Mouse (Mus musculus) hindbrain, embryonic 16.5 days (tissue): ENCODE measurements around the gene Akap2. TPM values are rescaled to one million over a fixed set of nuclear protein-coding genes. Genes with fewer than 3 reads are reported as not detected.
"Not testable (repeated sequence)": the region's sequence is repeated elsewhere in the genome, so short reads cannot be mapped to it uniquely, and the experiment has no call there.

Experiments used
- ATAC-seq: fragments of 200-750 bp; cut with Nextera tagmentation; 2 replicates; pipeline ENCODE4 v1.8.0; 2017; ENCODE audit warnings: moderate TSS enrichment, moderate library complexity
- H3K27ac ChIP-seq: fragments of 300-500 bp; sonication (generic); 2 replicates; pipeline ENCODE4 v1.5.1; 2014; ENCODE audit warnings: low read depth, mild to moderate bottlenecking, control low read depth, low read length, moderate library complexity
- H3K27me3 ChIP-seq: fragments of 300-500 bp; sonication (generic); replicated peaks from 2 replicates; pipeline ENCODE4 v1.6.1; 2014; ENCODE audit warnings: low read length; ENCODE audit not compliant: control insufficient read depth, insufficient read depth
- H3K36me3 ChIP-seq: fragments of 300-500 bp; sonication (generic); 2 replicates; pipeline ENCODE4 v1.6.1; 2014; ENCODE audit warnings: mild to moderate bottlenecking, low read length, moderate library complexity, mixed read lengths; ENCODE audit not compliant: control insufficient read depth, insufficient read depth
- H3K4me1 ChIP-seq: fragments of 300-500 bp; sonication (generic); 2 replicates; pipeline ENCODE4 v1.6.1; 2014; ENCODE audit warnings: low read depth, low read length; ENCODE audit not compliant: control insufficient read depth, insufficient read depth
- H3K4me2 ChIP-seq: fragments of 300-500 bp; sonication (generic); 2 replicates; pipeline ENCODE4 v1.6.1; 2014; ENCODE audit warnings: mild to moderate bottlenecking, low read length, control low read depth, moderate library complexity
- H3K4me3 ChIP-seq: fragments of 300-500 bp; sonication (generic); 2 replicates; pipeline ENCODE4 v1.5.1; 2014; ENCODE audit warnings: mild to moderate bottlenecking, low read length, control low read depth, moderate library complexity
- H3K9ac ChIP-seq: fragments of 300-500 bp; sonication (generic); 2 replicates; pipeline ENCODE4 v1.6.1; 2014; ENCODE audit warnings: low read depth, mild to moderate bottlenecking, control low read depth, low read length, moderate library complexity
- H3K9me3 ChIP-seq: fragments of 300-500 bp; sonication (generic); 2 replicates; pipeline ENCODE4 v1.6.1; 2014; ENCODE audit warnings: mild to moderate bottlenecking, low read length, moderate library complexity; ENCODE audit not compliant: control insufficient read depth
- WGBS: fragments of 180-500 bp; shearing (Covaris S2); extraction: QIAGEN DNeasy Blood & Tissue Kit; methylation state at CpG from one replicate; pipeline ENCODE4 v1.1.7; 2014; 5-methylcytosine and 5-hydroxymethylcytosine counted together
- polyA plus RNA-seq: library from polyadenylated mRNA; unstranded; fragments of >200 nt; fragmentation: Nextera tagmentation; extraction: Ambion mirVana; gene quantifications from 2 replicates; pipeline ENCODE4 v1.2.1, GENCODE M21; 2015

Akap2 gene
- polyA plus RNA-seq, 1 experiment from 2014 or later = 11.4 TPM

GRCm38 (mm10) chr4:57886888-57887230, 169.4 kb downstream of the Akap2 start:
- Histone ChIP-seq H3K36me3 (no peaks in the 10 kb centered on the region), H3K9ac (no peak overlapping the region), H3K4me2 (no peak overlapping the region), H3K4me3 (no peak overlapping the region), H3K9me3 (no peaks in the 10 kb centered on the region), H3K27ac (no peak overlapping the region), H3K4me1 (peaks cover 3% of the 10 kb centered on the region; the same call in 1 of the 2 replicates), H3K27me3 (no peaks in the 10 kb centered on the region)
- WGBS = 94% methylated on average over 3 of the region's 3 CpGs
- no peak for ATAC-seq

- H3K4me1 ChIP-seq = peaks cover 3% of the 10 kb centered on the region; the same call in 1 of the 2 replicates
- H3K9me3 ChIP-seq = no peaks in the 10 kb centered on the region
- H3K27me3 ChIP-seq = no peaks in the 10 kb centered on the region
- H3K4me3 ChIP-seq = no peak overlapping the region
- no peaks in the 10 kb centered on the region for H3K36me3 ChIP-seq
- H3K9ac ChIP-seq = no peak overlapping the region
- H3K4me2 ChIP-seq = no peak overlapping the region
- ATAC-seq = no peak
- WGBS = 92% methylated on average over 2 of the region's 2 CpGs
- H3K27ac ChIP-seq = no peak overlapping the region
These were observed 170.8 kb downstream of the Akap2 start for GRCm38 (mm10) chr4:57888246-57888645.

- WGBS = 94% methylated on average over 1 of the region's 1 CpGs
- H3K27ac ChIP-seq, H3K27me3 ChIP-seq, ATAC-seq, H3K36me3 ChIP-seq, H3K4me3 ChIP-seq, H3K4me1 ChIP-seq, H3K4me2 ChIP-seq, H3K9ac ChIP-seq, H3K9me3 ChIP-seq: not testable (repeated sequence)
These were observed 171.5 kb downstream of the Akap2 start for GRCm38 (mm10) chr4:57888978-57889377.

GRCm38 (mm10) chr4:57889773-57890172, 172.3 kb downstream of the Akap2 start:
- 87% methylated on average over 8 of the region's 8 CpGs for WGBS
- Histone ChIP-seq H3K9me3 (no peaks in the 10 kb centered on the region), H3K4me1 (no peaks in the 10 kb centered on the region; the same call in 1 of the 2 replicates)

GRCm38 (mm10) chr4:57892001-57892586, 174.6 kb downstream of the Akap2 start:
- no peak overlapping the region for H3K4me2 ChIP-seq
- no peak overlapping the region for H3K9ac ChIP-seq
- WGBS = 39% methylated on average over 10 of the region's 10 CpGs
- no peak overlapping the region for H3K27ac ChIP-seq
- no peaks in the 10 kb centered on the region for H3K36me3 ChIP-seq
- ATAC-seq = 0 out of 2 replicates have a peak, but pooled peaks have one; percentile 43
- no peaks in the 10 kb centered on the region for H3K27me3 ChIP-seq
- H3K4me3 ChIP-seq = no peak overlapping the region
- peaks cover 5% of the 10 kb centered on the region; the same call in 1 of the 2 replicates for H3K4me1 ChIP-seq
- no peaks in the 10 kb centered on the region for H3K9me3 ChIP-seq

More at GRCm38 (mm10) chr4:57889773-57890172, 172.3 kb downstream of the Akap2 start:
- H3K4me3 ChIP-seq = no peak overlapping the region
- no peaks in the 10 kb centered on the region for H3K36me3 ChIP-seq
- H3K27ac ChIP-seq = no peak overlapping the region
- no peak overlapping the region for H3K4me2 ChIP-seq
- no peak overlapping the region for H3K9ac ChIP-seq
- ATAC-seq = no peak
- H3K27me3 ChIP-seq = no peaks in the 10 kb centered on the region

GRCm38 (mm10) chr4:57895140-57895539, 177.7 kb downstream of the Akap2 start:
- no peak overlapping the region for H3K4me3 ChIP-seq
- H3K9ac ChIP-seq = no peak overlapping the region
- H3K4me2 ChIP-seq = no peak overlapping the region
- H3K4me1 ChIP-seq = peaks cover 5% of the 10 kb centered on the region; the same call in 1 of the 2 replicates
- no peaks in the 10 kb centered on the region for H3K9me3 ChIP-seq
- no peaks in the 10 kb centered on the region for H3K36me3 ChIP-seq
- ATAC-seq = no peak
- 56% methylated on average over 5 of the region's 5 CpGs for WGBS
- no peak overlapping the region for H3K27ac ChIP-seq
- H3K27me3 ChIP-seq = no peaks in the 10 kb centered on the region

GRCm38 (mm10) chr4:57895902-57896301, 178.4 kb downstream of the Akap2 start:
- ATAC-seq = no peak
- Histone ChIP-seq H3K36me3 (no peaks in the 10 kb centered on the region), H3K27ac (no peak overlapping the region), H3K4me2 (no peak overlapping the region), H3K9ac (no peak overlapping the region), H3K4me3 (no peak overlapping the region), H3K9me3 (no peaks in the 10 kb centered on the region), H3K4me1 (peaks cover 5% of the 10 kb centered on the region; the same call in 1 of the 2 replicates), H3K27me3 (no peaks in the 10 kb centered on the region)
- 68% methylated on average over 6 of the region's 6 CpGs for WGBS

- Histone ChIP-seq H3K27ac (no peak overlapping the region), H3K4me3 (no peak overlapping the region), H3K36me3 (no peaks in the 10 kb centered on the region), H3K27me3 (no peaks in the 10 kb centered on the region), H3K9ac (no peak overlapping the region), H3K4me2 (no peak overlapping the region), H3K9me3 (no peaks in the 10 kb centered on the region), H3K4me1 (peaks cover 5% of the 10 kb centered on the region; the same call in 1 of the 2 replicates)
- WGBS = 80% methylated on average over 3 of the region's 3 CpGs
- no peak for ATAC-seq
These were observed 179.2 kb downstream of the Akap2 start for GRCm38 (mm10) chr4:57896631-57897030.

GRCm38 (mm10) chr4:57901210-57901609, 183.8 kb downstream of the Akap2 start:
- H3K4me2 ChIP-seq = no peak overlapping the region
- H3K4me1 ChIP-seq = no peaks in the 10 kb centered on the region
- H3K9ac ChIP-seq = no peak overlapping the region
- peak; percentile 63; the same call in 1 of the 2 replicates for ATAC-seq
- no peak overlapping the region for H3K4me3 ChIP-seq
- H3K36me3 ChIP-seq = no peaks in the 10 kb centered on the region
- no peak overlapping the region for H3K27ac ChIP-seq
- no peaks in the 10 kb centered on the region for H3K27me3 ChIP-seq
- no peaks in the 10 kb centered on the region for H3K9me3 ChIP-seq
- WGBS = 17% methylated on average over 4 of the region's 4 CpGs
